Mouse (Mus musculus): ENCODE results near the gene Twist2.

Twist2 gene

GRCm38 (mm10) chr1:91816571-91816970, 15.3 kb downstream of the Twist2 start:
- no peak for DNase-seq (ENCODE audit: low read depth in 2 of 2, low spot score in 2 of 2)

GRCm38 (mm10) chr1:91819237-91819636, 18.0 kb downstream of the Twist2 start:
- no peak for DNase-seq (ENCODE audit: low read depth in 2 of 2, low spot score in 2 of 2)

- no peak for DNase-seq (ENCODE audit: low read depth in 2 of 2, low spot score in 2 of 2)
Observed at GRCm38 (mm10) chr1:91820531-91820930, 19.3 kb downstream of the Twist2 start.

GRCm38 (mm10) chr1:91822316-91822824, 21.1 kb downstream of the Twist2 start:
- no peak for DNase-seq (ENCODE audit: low read depth in 2 of 2, low spot score in 2 of 2)

- no peak for DNase-seq (ENCODE audit: low read depth in 2 of 2, low spot score in 2 of 2)
Observed at GRCm38 (mm10) chr1:91823530-91823929, 22.3 kb downstream of the Twist2 start.

GRCm38 (mm10) chr1:91823951-91824350, 22.7 kb downstream of the Twist2 start:
- DNase-seq (ENCODE audit: low read depth in 2 of 2, low spot score in 2 of 2), result no peak

- no peak for DNase-seq (ENCODE audit: low read depth in 2 of 2, low spot score in 2 of 2)
Observed at GRCm38 (mm10) chr1:91825261-91825660, 24.0 kb downstream of the Twist2 start.

GRCm38 (mm10) chr1:91831978-91832377, 30.7 kb downstream of the Twist2 start:
- DNase-seq (ENCODE audit: low read depth in 2 of 2, low spot score in 2 of 2), result no peak

- no peak for DNase-seq (ENCODE audit: low read depth in 2 of 2, low spot score in 2 of 2)
Observed at GRCm38 (mm10) chr1:91839557-91839956, 38.3 kb downstream of the Twist2 start.

GRCm38 (mm10) chr1:91839979-91840378, 38.7 kb downstream of the Twist2 start:
- no peak for DNase-seq (ENCODE audit: low read depth in 2 of 2, low spot score in 2 of 2)

- DNase-seq (ENCODE audit: low read depth in 2 of 2, low spot score in 2 of 2), result no peak
Observed at GRCm38 (mm10) chr1:91844236-91844635, 43.0 kb downstream of the Twist2 start.

- no peak for DNase-seq (ENCODE audit: low read depth in 2 of 2, low spot score in 2 of 2)
Observed at GRCm38 (mm10) chr1:91844681-91845379, 43.6 kb downstream of the Twist2 start.

GRCm38 (mm10) chr1:91845380-91845957, 44.2 kb downstream of the Twist2 start:
- DNase-seq (ENCODE audit: low read depth in 2 of 2, low spot score in 2 of 2), result no peak

- no peak for DNase-seq (ENCODE audit: low read depth in 2 of 2, low spot score in 2 of 2)
Observed at GRCm38 (mm10) chr1:91851300-91851699, 50.0 kb downstream of the Twist2 start.

GRCm38 (mm10) chr1:91856771-91857664, 55.8 kb downstream of the Twist2 start:
- no peak for DNase-seq (ENCODE audit: low read depth in 2 of 2, low spot score in 2 of 2)

GRCm38 (mm10) chr1:91858101-91858790, 57.0 kb downstream of the Twist2 start:
- DNase-seq (ENCODE audit: low read depth in 2 of 2, low spot score in 2 of 2), result no peak

- no peak for DNase-seq (ENCODE audit: low read depth in 2 of 2, low spot score in 2 of 2)
Observed at GRCm38 (mm10) chr1:91858901-91859300, 57.6 kb downstream of the Twist2 start.

GRCm38 (mm10) chr1:91861511-91861910, 60.2 kb downstream of the Twist2 start:
- DNase-seq (ENCODE audit: low read depth in 2 of 2, low spot score in 2 of 2), result no peak

GRCm38 (mm10) chr1:91866001-91866400, 64.7 kb downstream of the Twist2 start:
- DNase-seq (ENCODE audit: low read depth in 2 of 2, low spot score in 2 of 2), result no peak

- no peak for DNase-seq (ENCODE audit: low read depth in 2 of 2, low spot score in 2 of 2)
Observed at GRCm38 (mm10) chr1:91871101-91871500, 69.8 kb downstream of the Twist2 start.

- DNase-seq (ENCODE audit: low read depth in 2 of 2, low spot score in 2 of 2), result no peak
Observed at GRCm38 (mm10) chr1:91872388-91873059, 71.3 kb downstream of the Twist2 start.
